Mouse (Mus musculus) megakaryocyte, embryonic 14.5 days (primary cell): Measurements from ENCODE around the gene Cenpk. TPM values are rescaled to one million over a fixed set of nuclear protein-coding genes. Genes with fewer than 3 reads are reported as not detected.
A peak's percentile ranks its signal among the peaks of the same experiment; 100 is the strongest.

Experiments used
- H3K27me3 ChIP-seq: replicated peaks from 2 replicates; pipeline ENCODE3; 2012; ENCODE audit warnings: inconsistent platforms
- H3K36me3 ChIP-seq: replicated peaks from 2 replicates; pipeline ENCODE3; 2012; ENCODE audit warnings: low read length, inconsistent platforms, mixed read lengths
- H3K4me1 ChIP-seq: 2 replicates; pipeline ENCODE4 v1.6.1; 2012; ENCODE audit warnings: inconsistent platforms
- H3K4me3 ChIP-seq: replicated peaks from 2 replicates; pipeline ENCODE3; 2012; ENCODE audit warnings: moderate library complexity, mild to moderate bottlenecking, inconsistent platforms
- H3K9me3 ChIP-seq: 2 replicates; pipeline ENCODE4 v1.6.1; 2012; ENCODE audit warnings: inconsistent platforms
- FLI1 ChIP-seq: IDR thresholded peaks from 2 replicates; pipeline ENCODE4 v1.6.1; 2012; ENCODE audit warnings: low read length, inconsistent platforms, mixed read lengths
- GATA1 ChIP-seq: IDR thresholded peaks from 3 replicates; pipeline ENCODE4 v1.6.1; 2012; ENCODE audit warnings: mixed read lengths, low read length, inconsistent platforms, borderline replicate concordance
- polyA plus RNA-seq: library from polyadenylated mRNA; stranded (reverse); fragments of >175 nt; gene quantifications from 2 replicates; pipeline ENCODE4 v1.2.3, GENCODE M21; 2012; ENCODE audit warnings: low replicate concordance; ENCODE audit not compliant: insufficient read depth

Cenpk gene
- polyA plus RNA-seq, 1 experiment: not detected

DNA sequence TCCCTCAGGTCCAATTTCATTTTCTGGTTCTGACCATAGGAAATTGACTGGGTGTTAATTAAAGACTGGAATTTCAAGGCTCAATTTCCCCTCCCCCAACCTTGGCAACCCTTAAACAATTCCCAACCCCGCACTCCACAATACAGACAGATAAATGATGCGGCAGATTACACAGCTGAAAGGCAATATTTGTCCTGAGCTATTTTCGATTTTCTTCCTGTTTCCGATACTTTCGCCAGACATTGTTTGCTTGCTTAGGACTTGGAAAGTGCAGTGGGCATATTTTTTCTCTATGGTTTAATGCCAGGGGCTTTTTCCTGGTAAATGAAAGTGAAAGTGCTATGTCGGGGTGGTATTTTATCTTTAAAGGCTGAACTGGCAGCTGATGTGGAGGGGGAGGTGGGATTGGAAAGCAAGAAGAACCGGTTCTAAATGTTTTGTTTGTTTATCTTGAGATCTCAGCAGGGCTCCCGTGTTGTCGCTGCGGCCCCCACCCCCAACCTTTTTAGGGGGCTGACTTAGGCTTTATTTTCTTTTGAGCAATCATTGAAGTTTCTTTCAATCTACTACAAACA, 57.4 kb downstream of the Cenpk start:
- Histone ChIP-seq H3K27me3 (no peaks in the 10 kb centered on the region), H3K36me3 (no peaks in the 10 kb centered on the region), H3K4me1 (peaks cover 15% of the 10 kb centered on the region; the same call in 1 of the 2 replicates), H3K4me3 (peak overlapping the region; percentile 91), H3K9me3 (no peaks in the 10 kb centered on the region)
- TF ChIP-seq GATA1 (no peak), FLI1 (no peak)

GRCm38 (mm10) chr13:104286336-104286735, 57.9 kb downstream of the Cenpk start:
- Histone ChIP-seq H3K27me3 (no peaks in the 10 kb centered on the region), H3K9me3 (no peaks in the 10 kb centered on the region), H3K4me3 (peak overlapping the region; percentile 91), H3K36me3 (no peaks in the 10 kb centered on the region), H3K4me1 (peaks cover 18% of the 10 kb centered on the region; the same call in 1 of the 2 replicates)
- TF ChIP-seq GATA1 (no peak), FLI1 (no peak)

DNA sequence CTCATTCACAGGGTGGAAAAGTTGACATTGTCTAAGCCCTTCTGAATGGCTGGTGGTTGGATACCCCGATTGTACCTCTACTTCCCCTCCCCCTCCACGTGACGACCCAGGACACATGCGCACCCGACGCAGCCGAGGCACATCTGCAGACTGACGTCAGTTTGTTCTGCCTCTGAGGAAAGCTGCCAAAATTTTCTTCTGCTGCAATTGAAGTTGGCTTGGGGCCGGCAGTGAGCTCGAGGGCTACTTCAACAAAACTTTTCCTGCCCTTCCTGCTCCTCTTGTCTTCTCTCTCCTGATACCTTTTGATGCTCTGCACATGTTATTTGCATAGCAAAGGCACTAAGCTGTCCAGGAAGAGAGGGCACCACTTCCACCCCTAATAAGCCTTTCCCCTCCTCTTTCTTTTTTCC, 58.5 kb downstream of the Cenpk start:
- H3K36me3 ChIP-seq: no peaks in the 10 kb centered on the region
- H3K27me3 ChIP-seq: no peaks in the 10 kb centered on the region
- TF ChIP-seq GATA1 (no peak), FLI1 (no peak)
- H3K9me3 ChIP-seq: no peaks in the 10 kb centered on the region
- H3K4me3 ChIP-seq: peak overlapping the region; percentile 91
- peaks cover 18% of the 10 kb centered on the region; the same call in 1 of the 2 replicates for H3K4me1 ChIP-seq

DNA sequence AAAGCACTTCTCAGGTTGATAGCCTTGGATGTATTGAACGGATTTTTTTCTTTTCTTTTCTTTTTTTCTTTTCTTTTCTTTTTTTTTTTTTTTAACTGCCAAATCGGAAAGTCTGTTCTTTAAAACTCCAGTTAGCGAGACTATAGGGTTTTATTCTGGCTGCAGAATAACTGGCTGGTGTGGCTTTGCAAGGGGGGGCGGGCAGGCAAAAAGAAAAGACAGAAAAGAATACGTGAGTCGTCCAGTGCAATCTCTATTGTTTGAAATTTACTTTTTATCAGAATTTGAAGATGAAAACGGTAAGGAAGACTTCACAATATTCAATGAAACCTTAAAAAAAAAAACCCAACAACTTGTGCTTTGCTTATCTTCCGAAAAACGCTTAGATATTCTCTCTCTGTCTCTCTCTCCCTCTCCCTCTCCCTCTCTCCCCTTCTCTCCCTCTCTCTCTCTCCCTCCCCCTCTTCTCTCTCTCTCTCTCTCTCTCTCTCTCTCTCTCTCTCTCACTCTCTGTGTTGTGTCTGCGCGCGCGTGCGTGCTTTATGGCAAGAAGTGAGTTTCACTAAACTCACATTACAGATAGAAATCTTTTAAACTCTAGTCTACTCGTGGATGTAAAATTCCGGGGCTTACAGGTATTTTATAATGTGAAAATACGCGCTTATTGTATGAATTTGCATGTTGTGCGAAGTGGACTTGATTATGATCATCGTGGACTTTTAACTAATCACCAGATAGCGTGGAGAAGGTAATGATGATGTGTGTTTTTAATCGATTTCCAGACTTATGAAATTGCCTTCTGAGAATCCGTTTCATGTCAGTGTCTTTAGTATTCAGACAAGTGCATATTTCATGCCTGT, 59.2 kb downstream of the Cenpk start, which contains the start of gene Adamts6:
TSS of gene Adamts6 (plus strand) at position 470 of the 860 bp plus-strand sequence.
- Histone ChIP-seq H3K4me3 (peak within 1 kb of the TSS; percentile 91), H3K27me3 (no peaks in the 10 kb centered on the region), H3K9me3 (no peaks in the 10 kb centered on the region), H3K4me1 (peaks cover 18% of the 10 kb centered on the region; the same call in 1 of the 2 replicates), H3K36me3 (no peaks in the 10 kb centered on the region)
- TF ChIP-seq GATA1 (no peak), FLI1 (no peak)

GRCm38 (mm10) chr13:104288226-104288859, 59.9 kb downstream of the Cenpk start:
- Histone ChIP-seq H3K27me3 (no peaks in the 10 kb centered on the region), H3K36me3 (no peaks in the 10 kb centered on the region), H3K4me3 (peak overlapping the region; percentile 91), H3K9me3 (no peaks in the 10 kb centered on the region), H3K4me1 (peaks cover 13% of the 10 kb centered on the region; the same call in 1 of the 2 replicates)
- TF ChIP-seq GATA1 (no peak), FLI1 (no peak)

DNA sequence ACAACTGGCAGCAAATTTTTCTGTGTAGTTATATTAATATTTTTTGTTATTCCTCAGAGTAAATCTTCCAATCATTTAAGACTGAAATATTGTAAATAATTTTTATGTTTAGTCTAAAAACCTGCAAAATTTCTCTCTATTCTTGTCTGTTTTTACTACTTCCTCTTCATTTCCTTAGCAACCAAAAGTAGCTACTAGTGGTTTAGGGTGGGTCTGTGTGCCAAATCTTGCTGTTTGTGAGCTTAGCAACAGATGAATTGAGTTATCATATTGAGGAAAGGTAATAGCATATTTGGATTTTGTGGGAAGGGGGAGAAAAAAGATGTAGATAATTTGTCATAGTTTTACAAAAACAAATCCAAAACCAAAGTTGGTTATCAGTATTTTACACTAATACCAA, 60.8 kb downstream of the Cenpk start:
- H3K4me1 ChIP-seq: peaks cover 13% of the 10 kb centered on the region; the same call in 1 of the 2 replicates
- TF ChIP-seq FLI1 (no peak), GATA1 (no peak)
- peak overlapping the region; percentile 91 for H3K4me3 ChIP-seq
- H3K36me3 ChIP-seq: no peaks in the 10 kb centered on the region
- no peaks in the 10 kb centered on the region for H3K9me3 ChIP-seq
- no peaks in the 10 kb centered on the region for H3K27me3 ChIP-seq

- TF ChIP-seq FLI1 (no peak), GATA1 (no peak; the same call in 2 of the 3 replicates)
- Histone ChIP-seq H3K27me3 (no peaks in the 10 kb centered on the region), H3K4me1 (peaks cover 23% of the 10 kb centered on the region), H3K36me3 (peaks cover 28% of the 10 kb centered on the region), H3K9me3 (no peaks in the 10 kb centered on the region), H3K4me3 (no peak overlapping the region)
Observed at GRCm38 (mm10) chr13:104295472-104295871, 67.1 kb downstream of the Cenpk start.

Other genes with a start within 250 kb of the Cenpk start
- 3.5 and 11.1 TPM in 2 replicates for gene Nln, start 119.0 kb upstream of the Cenpk start, polyA plus RNA-seq
- 0.44 TPM in 1 of 2 replicates, not detected in the other for gene Sgtb, start 118.9 kb upstream of the Cenpk start, polyA plus RNA-seq
- gene Trappc13, start 50.1 kb upstream of the Cenpk start, polyA plus RNA-seq: 2.2 TPM in 1 of 2 replicates, not detected in the other
- 0.02 TPM in 1 of 2 replicates, not detected in the other for gene Trim23, start 49.8 kb upstream of the Cenpk start, polyA plus RNA-seq
- 1.8 TPM in 1 of 2 replicates, not detected in the other for gene Ppwd1, start 232 bp downstream of the Cenpk start, polyA plus RNA-seq
- gene Adamts6, start 59.2 kb downstream of the Cenpk start, polyA plus RNA-seq: 0.02 TPM in 1 of 2 replicates, not detected in the other